Comparison of ENCODE assay signal across 29 mouse cellular contexts in genomic region chr4:124664185-124664584, GRCm38 (mm10). TPM values are rescaled to one million over a fixed set of nuclear protein-coding genes. Genes with fewer than 3 reads are reported as not detected.
DNase-seq lines count a peak whose midpoint lies in the region; ATAC-seq lines count a peak whose summit lies in the region.
"Had no signal": no experiment of that assay in that cellular context is flagged by ENCODE, and none has a peak within 500 bp of the region (broad histone marks: within the 10 kb centered on the region; RNA-seq: fewer than 3 reads in every experiment).

No protein-coding gene starts in this region.

- peak overlapping the region; percentile 76 for H3K27ac ChIP-seq in forebrain, embryonic 13.5 days
- no peak overlapping the region for H3K27ac ChIP-seq in forebrain, embryonic 10.5 days
- H3K27ac ChIP-seq in midbrain, embryonic 15.5 days, result no peak overlapping the region
- H3K27ac ChIP-seq: embryonic facial prominence, embryonic 13.5 days; hindbrain, embryonic 10.5 days; kidney, embryonic 15.5 days; limb, embryonic 15.5 days; liver, embryonic 14.5 days; lung, embryonic 15.5 days had no signal

- WGBS in forebrain, embryonic 13.5 days, result 37% methylated on average over 9 of the region's 9 CpGs
- 78% methylated on average over 9 of the region's 9 CpGs for WGBS in forebrain, embryonic 10.5 days
- WGBS in midbrain, embryonic 15.5 days, result 44% methylated on average over 9 of the region's 9 CpGs

- peaks cover 65% of the 10 kb centered on the region for H3K4me1 ChIP-seq in forebrain, embryonic 13.5 days
- peaks cover 57% of the 10 kb centered on the region for H3K4me1 ChIP-seq in forebrain, embryonic 10.5 days
- H3K4me1 ChIP-seq in midbrain, embryonic 15.5 days, result peaks cover 29% of the 10 kb centered on the region

- no peaks in the 10 kb centered on the region for H3K36me3 ChIP-seq in forebrain, embryonic 13.5 days (ENCODE audit: poor library complexity, severe bottlenecking)
- H3K36me3 ChIP-seq in forebrain, embryonic 10.5 days (replicated peaks), result no peaks in the 10 kb centered on the region
- H3K36me3 ChIP-seq in midbrain, embryonic 15.5 days (replicated peaks), result no peaks in the 10 kb centered on the region
- H3K36me3 ChIP-seq: embryonic facial prominence, embryonic 13.5 days; heart, embryonic 12.5 days; hindbrain, embryonic 10.5 days; kidney, embryonic 15.5 days; limb, embryonic 15.5 days; lung, embryonic 15.5 days had no signal

- H3K4me2 ChIP-seq in forebrain, embryonic 13.5 days, result peak overlapping the region; percentile 38
- H3K4me2 ChIP-seq in midbrain, embryonic 15.5 days, result peak overlapping the region; percentile 7; the same call in 1 of the 2 replicates
- H3K4me2 ChIP-seq: embryonic facial prominence, embryonic 13.5 days; heart, embryonic 12.5 days; kidney, embryonic 15.5 days; limb, embryonic 15.5 days; lung, embryonic 15.5 days had no signal

- H3K9ac ChIP-seq in forebrain, embryonic 13.5 days, result 0 out of 2 replicates have a peak overlapping the region, but pooled peaks have one; percentile 43
- no peak overlapping the region for H3K9ac ChIP-seq in midbrain, embryonic 15.5 days
- H3K9ac ChIP-seq: embryonic facial prominence, embryonic 13.5 days; heart, embryonic 12.5 days; kidney, embryonic 15.5 days; limb, embryonic 15.5 days; liver, embryonic 14.5 days; lung, embryonic 15.5 days had no signal

- DNase-seq in forebrain, embryonic 10.5 days (ENCODE audit: extremely low spot score, low spot score), result no peak
- peak; percentile 2 for DNase-seq in retina, postnatal 1 day
- DNase-seq in retina, embryonic 14.5 days (ENCODE audit: low spot score), result no peak
- DNase-seq in thymus, postnatal 14 days, result no peak
- DNase-seq in left cerebral cortex, postnatal 36 days (ENCODE audit: low spot score in 2 of 2), result no peak
- DNase-seq in cerebellum, adult 8-10 months, result no peak
- DNase-seq: adrenal gland, postnatal 14 days; cerebellum, adult 11 months; cerebellum, postnatal 14 days; gastrocnemius, postnatal 10 days; heart, adult 18-20 months; heart, postnatal 10 days; kidney, postnatal 4 days; lung, postnatal 36 days had no signal

- peaks cover 89% of the 10 kb centered on the region for H3K27me3 ChIP-seq in forebrain, embryonic 13.5 days
- H3K27me3 ChIP-seq in forebrain, embryonic 10.5 days (ENCODE audit: poor library complexity, severe bottlenecking), result peaks cover 100% of the 10 kb centered on the region
- H3K27me3 ChIP-seq in midbrain, embryonic 15.5 days (replicated peaks), result peaks cover 21% of the 10 kb centered on the region

- peak; percentile 70 for ATAC-seq in forebrain, embryonic 13.5 days
- ATAC-seq in midbrain, embryonic 15.5 days (replicated peaks), result no peak
- ATAC-seq: CD4-positive, CD25-positive, alpha-beta regulatory T cell, adult 4 months; intestine, postnatal 0 days had no signal

- intact Hi-C loops in left cerebral cortex, postnatal 36 days (cut with DNase I), result no loop called here

- no peak overlapping the region for H3K4me3 ChIP-seq in forebrain, embryonic 13.5 days
- H3K4me3 ChIP-seq in forebrain, embryonic 10.5 days, result no peak overlapping the region
- H3K4me3 ChIP-seq in midbrain, embryonic 15.5 days, result no peak overlapping the region
- H3K4me3 ChIP-seq: embryonic facial prominence, embryonic 13.5 days; erythroblast, embryonic 14.5 days; heart, embryonic 12.5 days; hindbrain, embryonic 10.5 days; kidney, embryonic 15.5 days; limb, embryonic 15.5 days; lung, embryonic 15.5 days; megakaryocyte, embryonic 14.5 days had no signal

- no peaks in the 10 kb centered on the region for H3K9me3 ChIP-seq in forebrain, embryonic 13.5 days (replicated peaks)
- no peaks in the 10 kb centered on the region for H3K9me3 ChIP-seq in forebrain, embryonic 10.5 days
- no peaks in the 10 kb centered on the region for H3K9me3 ChIP-seq in midbrain, embryonic 15.5 days
- H3K9me3 ChIP-seq: embryonic facial prominence, embryonic 13.5 days; heart, embryonic 12.5 days; hindbrain, embryonic 10.5 days; kidney, embryonic 15.5 days; limb, embryonic 15.5 days; lung, embryonic 15.5 days; megakaryocyte, embryonic 14.5 days had no signal

RNA-seq across cellular contexts. Expression of gene Pou3f1, which starts 7.6 kb away (rescaled TPM):
- polyA plus RNA-seq in forebrain, embryonic 13.5 days (2015; fragmentation: Nextera tagmentation; extraction: Ambion mirVana), result 12.0 and 13.2 TPM in 2 replicates
- 2.7 and 3.0 TPM in 2 replicates for polyA plus RNA-seq in forebrain, embryonic 10.5 days (2016; fragmentation: Nextera tagmentation; extraction: Ambion mirVana)
- polyA plus RNA-seq in midbrain, embryonic 15.5 days (2015; fragmentation: Nextera tagmentation; extraction: Ambion mirVana), result 16.8 and 22.6 TPM in 2 replicates
- total RNA-seq in left cerebral cortex, postnatal 36 days (2021), result 10 to 100 TPM; 14.8 to 21.6 TPM
- polyA plus RNA-seq: CD4-positive, CD25-positive, alpha-beta regulatory T cell, adult 4 months; intestine, postnatal 0 days had no signal

RNA-seq across cellular contexts. Expression of gene Utp11, which starts 29.2 kb away (rescaled TPM):
- 49.9 and 59.1 TPM in 2 replicates for polyA plus RNA-seq in forebrain, embryonic 13.5 days (2015; fragmentation: Nextera tagmentation; extraction: Ambion mirVana)
- 63.0 and 65.9 TPM in 2 replicates for polyA plus RNA-seq in forebrain, embryonic 10.5 days (2016; fragmentation: Nextera tagmentation; extraction: Ambion mirVana)
- 36.8 and 41.8 TPM in 2 replicates for polyA plus RNA-seq in midbrain, embryonic 15.5 days (2015; fragmentation: Nextera tagmentation; extraction: Ambion mirVana)
- total RNA-seq in left cerebral cortex, postnatal 36 days (2021), result 10 to 100 TPM; 14.4 to 15.1 TPM

RNA-seq across cellular contexts. Expression of gene Fhl3, which starts 36.3 kb away (rescaled TPM):
- 2.6 and 3.2 TPM in 2 replicates for polyA plus RNA-seq in forebrain, embryonic 13.5 days (2015; fragmentation: Nextera tagmentation; extraction: Ambion mirVana)
- 5.5 and 8.7 TPM in 2 replicates for polyA plus RNA-seq in forebrain, embryonic 10.5 days (2016; fragmentation: Nextera tagmentation; extraction: Ambion mirVana)
- 1.6 and 2.2 TPM in 2 replicates for polyA plus RNA-seq in midbrain, embryonic 15.5 days (2015; fragmentation: Nextera tagmentation; extraction: Ambion mirVana)
- total RNA-seq in left cerebral cortex, postnatal 36 days (2021), result 1 to 10 TPM; 1.6 to 1.9 TPM

RNA-seq across cellular contexts. Expression of gene Sf3a3, which starts 50.4 kb away (rescaled TPM):
- polyA plus RNA-seq in forebrain, embryonic 13.5 days (2015; fragmentation: Nextera tagmentation; extraction: Ambion mirVana), result 169 and 177 TPM in 2 replicates
- 260 and 269 TPM in 2 replicates for polyA plus RNA-seq in forebrain, embryonic 10.5 days (2016; fragmentation: Nextera tagmentation; extraction: Ambion mirVana)
- polyA plus RNA-seq in midbrain, embryonic 15.5 days (2015; fragmentation: Nextera tagmentation; extraction: Ambion mirVana), result 110 and 112 TPM in 2 replicates
- 10 to 100 TPM; 31.8 to 37.3 TPM for total RNA-seq in left cerebral cortex, postnatal 36 days (2021)

RNA-seq across cellular contexts. Expression of gene 3100002H09Rik, which starts 53.6 kb away (rescaled TPM):
- polyA plus RNA-seq in forebrain, embryonic 13.5 days (2015; fragmentation: Nextera tagmentation; extraction: Ambion mirVana), result 0.84 and 1.0 TPM in 2 replicates
- 0.31 and 0.61 TPM in 2 replicates for polyA plus RNA-seq in forebrain, embryonic 10.5 days (2016; fragmentation: Nextera tagmentation; extraction: Ambion mirVana)
- 0.98 and 1.3 TPM in 2 replicates for polyA plus RNA-seq in midbrain, embryonic 15.5 days (2015; fragmentation: Nextera tagmentation; extraction: Ambion mirVana)
- under 1 TPM in 1 of 2 experiments, not detected in 1; 0.79 TPM for total RNA-seq in left cerebral cortex, postnatal 36 days (2021)
- total RNA-seq: adrenal gland, postnatal 14 days; gastrocnemius, postnatal 10 days; heart, adult 18-20 months; heart, postnatal 10 days had no signal
- polyA plus RNA-seq: CD4-positive, CD25-positive, alpha-beta regulatory T cell, adult 4 months; embryonic facial prominence, embryonic 13.5 days; erythroblast, embryonic 14.5 days; heart, embryonic 12.5 days; hindbrain, embryonic 10.5 days; intestine, postnatal 0 days; kidney, embryonic 15.5 days; limb, embryonic 15.5 days; liver, embryonic 14.5 days; lung, embryonic 15.5 days; spleen, adult 2 months; testis, adult 2 months had no signal
